1 mouse cellular context compared by ENCODE assay signal in the genomic region with DNA sequence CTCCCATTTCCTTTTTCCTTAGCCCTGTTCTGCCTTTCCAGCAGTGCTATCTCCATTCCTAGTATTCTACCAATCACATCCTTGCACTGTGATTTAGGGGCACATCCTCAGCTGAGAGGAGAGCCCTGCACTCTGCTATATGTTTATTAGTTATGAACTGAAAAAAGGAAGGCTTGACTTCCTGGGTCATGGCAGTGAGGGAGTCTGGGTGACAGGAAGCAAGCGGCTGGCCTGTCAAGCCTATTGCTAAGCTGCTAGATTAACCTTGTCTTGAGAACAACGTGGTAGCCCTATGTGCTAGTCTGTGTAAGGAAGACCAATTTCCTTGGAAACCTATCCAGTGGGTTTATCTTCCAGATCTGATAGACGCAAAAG.
TF ChIP-seq lines count a peak whose summit lies in the region.

No protein-coding gene starts in this region.

TF ChIP-seq in CH12.LX, 34 proteins besides CTCF, POLR2A, EP300 and RAD21 (continued from another document):
- no peak for TF ChIP-seq NRF1 (IDR thresholded peaks at IDR 0.05; ENCODE audit: low read depth, low read length)
- no peak for TF ChIP-seq ZNF384 (IDR thresholded peaks at IDR 0.05; ENCODE audit: low read depth, low read length)
- no peak for TF ChIP-seq PAX5 (IDR thresholded peaks at IDR 0.05; ENCODE audit: low read length)
- TF ChIP-seq BHLHE40 (IDR thresholded peaks at IDR 0.05; ENCODE audit: low read depth, low read length): no peak
- TF ChIP-seq GABPA (IDR thresholded peaks at IDR 0.05; ENCODE audit: insufficient replicate concordance, low read depth, low read length): no peak
- peak; percentile 71; the same call in 1 of the 2 replicates for TF ChIP-seq MYC (IDR thresholded peaks at IDR 0.05; ENCODE audit: low read depth, low read length)
- TF ChIP-seq MAZ (IDR thresholded peaks at IDR 0.05; ENCODE audit: low read depth, low read length): no peak
- TF ChIP-seq MEF2A (IDR thresholded peaks at IDR 0.05; ENCODE audit: borderline replicate concordance, low read depth, low read length): no peak
- peak; percentile 71 for TF ChIP-seq ELF1 (IDR thresholded peaks at IDR 0.05; ENCODE audit: low read depth, low read length)
- TF ChIP-seq UBTF (IDR thresholded peaks at IDR 0.05; ENCODE audit: low read depth, low read length): no peak
- TF ChIP-seq ZC3H11A (IDR thresholded peaks at IDR 0.05; ENCODE audit: low read depth, low read length): no peak
- TF ChIP-seq JUN (IDR thresholded peaks at IDR 0.05; ENCODE audit: insufficient read depth, low read depth, low read length): no peak
- no peak for TF ChIP-seq SMC3 (IDR thresholded peaks at IDR 0.05; ENCODE audit: low read depth, low read length)
- no peak for TF ChIP-seq KAT2A (IDR thresholded peaks at IDR 0.05; ENCODE audit: insufficient replicate concordance, low read length)
- no peak for TF ChIP-seq POLR2AphosphoS2 (IDR thresholded peaks at IDR 0.05; ENCODE audit: low read depth, low read length)
- TF ChIP-seq SIN3A (IDR thresholded peaks at IDR 0.05; ENCODE audit: low read length): peak; percentile 66
- TF ChIP-seq IRF4 (IDR thresholded peaks at IDR 0.05; ENCODE audit: low read depth, low read length): no peak
- TF ChIP-seq CHD1 (IDR thresholded peaks at IDR 0.05; ENCODE audit: low read depth, low read length): no peak
- no peak; the same call in 1 of the 2 replicates for TF ChIP-seq NELFE (IDR thresholded peaks at IDR 0.05; ENCODE audit: low read depth, low read length)
- TF ChIP-seq USF2 (conservative IDR thresholded peaks at IDR 0.05; ENCODE audit: low read depth, low read length): no peak
- TF ChIP-seq MXI1 (IDR thresholded peaks at IDR 0.05; ENCODE audit: low read depth, low read length): peak; percentile 69
- TF ChIP-seq E2F4 (IDR thresholded peaks at IDR 0.05; ENCODE audit: insufficient replicate concordance, low read depth, low read length): no peak
- TF ChIP-seq ZMIZ1 (IDR thresholded peaks at IDR 0.05; ENCODE audit: low read depth, low read length): no peak
- 0 out of 2 replicates have a peak, but pooled peaks have one; percentile 60 for TF ChIP-seq TBP (conservative IDR thresholded peaks at IDR 0.05; ENCODE audit: low read depth, low read length)
- no peak for TF ChIP-seq RCOR1 (conservative IDR thresholded peaks at IDR 0.05; ENCODE audit: low read depth, low read length)
- no peak for TF ChIP-seq JUND (conservative IDR thresholded peaks at IDR 0.05; ENCODE audit: low read depth, low read length)
- no peak for TF ChIP-seq ZKSCAN1 (IDR thresholded peaks at IDR 0.05; ENCODE audit: borderline replicate concordance, low read depth, low read length)
- no peak for TF ChIP-seq ETS1 (conservative IDR thresholded peaks at IDR 0.05; ENCODE audit: low read depth, low read length)
